ENCODE assay signal across 10 mouse cellular contexts in the genomic region with DNA sequence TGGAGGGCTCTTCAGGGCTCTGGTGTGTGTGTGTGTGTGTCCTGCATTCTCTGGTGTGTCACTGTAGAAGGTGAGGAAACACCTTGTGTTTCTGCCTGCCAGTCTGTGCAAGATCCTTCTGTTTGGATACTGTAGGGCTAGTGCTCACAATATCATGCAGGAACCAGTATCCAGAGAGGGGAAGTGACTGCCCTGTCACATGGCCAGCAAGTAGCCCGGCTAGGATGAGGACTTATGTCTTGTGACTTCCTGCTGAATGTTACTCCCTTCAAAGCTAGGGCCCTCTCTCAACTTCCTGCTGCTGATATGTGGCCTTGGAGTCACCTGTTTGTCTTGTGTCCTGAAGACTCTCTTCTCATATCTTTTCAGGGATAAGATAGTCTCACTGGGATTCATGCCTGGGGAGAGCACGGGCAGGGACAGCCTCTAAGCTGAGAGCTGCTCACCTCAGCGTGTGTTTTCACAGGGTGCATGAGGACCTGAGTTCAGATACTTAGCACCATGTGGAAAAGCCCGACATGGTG. TPM values are rescaled to one million over a fixed set of nuclear protein-coding genes. Genes with fewer than 3 reads are reported as not detected.
DNase-seq lines count a peak whose midpoint lies in the region; ATAC-seq and TF ChIP-seq lines count a peak whose summit lies in the region.
"Had no signal": no experiment of that assay in that cellular context is flagged by ENCODE, and none has a peak within 500 bp of the region (broad histone marks: within the 10 kb centered on the region; RNA-seq: fewer than 3 reads in every experiment).

No protein-coding gene starts in this region.

- H3K27ac ChIP-seq in heart, postnatal 0 days (ENCODE audit: low read depth) = no peak overlapping the region
- H3K27ac ChIP-seq in lung, embryonic 15.5 days = no peak overlapping the region; the same call in 1 of the 2 replicates
- H3K27ac ChIP-seq in neural tube, embryonic 15.5 days (replicated peaks) = no peak overlapping the region
- H3K27ac ChIP-seq: midbrain, embryonic 10.5 days had no signal

- peak; percentile 74 for DNase-seq in 416B (ENCODE audit: low read depth)
- DNase-seq in B cell, adult 2 months = peak; percentile 10 to 14
- DNase-seq in heart, postnatal 0 days (ENCODE audit: low spot score) = no peak
- DNase-seq in gastrocnemius, postnatal 25 days = no peak
- DNase-seq in layer of hippocampus, adult 18-20 months (ENCODE audit: low spot score in 2 of 2) = no peak
- DNase-seq: right cerebral cortex, adult 18-20 months had no signal

- no peaks in the 10 kb centered on the region for H3K36me3 ChIP-seq in heart, postnatal 0 days (replicated peaks; ENCODE audit: control insufficient read depth, insufficient read depth, low read length)
- H3K36me3 ChIP-seq in lung, embryonic 15.5 days = no peaks in the 10 kb centered on the region
- H3K36me3 ChIP-seq in neural tube, embryonic 15.5 days = no peaks in the 10 kb centered on the region
- H3K36me3 ChIP-seq: midbrain, embryonic 10.5 days had no signal

- H3K9me3 ChIP-seq in heart, postnatal 0 days (replicated peaks; ENCODE audit: control insufficient read depth, low read length) = no peaks in the 10 kb centered on the region
- no peaks in the 10 kb centered on the region for H3K9me3 ChIP-seq in lung, embryonic 15.5 days
- no peaks in the 10 kb centered on the region for H3K9me3 ChIP-seq in neural tube, embryonic 15.5 days (replicated peaks)
- H3K9me3 ChIP-seq: midbrain, embryonic 10.5 days had no signal

- peak; percentile 44; the same call in 1 of the 2 replicates for ATAC-seq in heart, postnatal 0 days (ENCODE audit: insufficient read depth, low read depth)
- ATAC-seq in lung, embryonic 15.5 days (ENCODE audit: borderline replicate concordance, extremely low read depth, low FRiP score, low TSS enrichment) = peak; percentile 52
- no peak for ATAC-seq in neural tube, embryonic 15.5 days (ENCODE audit: low FRiP score)

- no peak for TF ChIP-seq CTCF in heart, postnatal 0 days (IDR thresholded peaks at IDR 0.05; ENCODE audit: low read depth)

- no peaks in the 10 kb centered on the region for H3K27me3 ChIP-seq in heart, postnatal 0 days (ENCODE audit: control insufficient read depth, insufficient read depth, low read length)
- H3K27me3 ChIP-seq in lung, embryonic 15.5 days = no peaks in the 10 kb centered on the region
- no peaks in the 10 kb centered on the region for H3K27me3 ChIP-seq in neural tube, embryonic 15.5 days (replicated peaks)

- no peak overlapping the region for H3K9ac ChIP-seq in heart, postnatal 0 days (replicated peaks; ENCODE audit: low read depth, low read length)
- no peak overlapping the region for H3K9ac ChIP-seq in lung, embryonic 15.5 days
- H3K9ac ChIP-seq in neural tube, embryonic 15.5 days (replicated peaks) = no peak overlapping the region

- H3K4me3 ChIP-seq in heart, postnatal 0 days (ENCODE audit: low read depth, low read length) = no peak overlapping the region
- no peak overlapping the region for H3K4me3 ChIP-seq in lung, embryonic 15.5 days
- H3K4me3 ChIP-seq in neural tube, embryonic 15.5 days (replicated peaks) = no peak overlapping the region
- H3K4me3 ChIP-seq: midbrain, embryonic 10.5 days had no signal

- no peak overlapping the region for H3K4me2 ChIP-seq in heart, postnatal 0 days (ENCODE audit: low read depth, low read length)
- H3K4me2 ChIP-seq in lung, embryonic 15.5 days = no peak overlapping the region
- H3K4me2 ChIP-seq in neural tube, embryonic 15.5 days = no peak overlapping the region

- WGBS in heart, postnatal 0 days = 31% methylated on average over 4 of the region's 4 CpGs
- WGBS in lung, embryonic 15.5 days = 73% methylated on average over 4 of the region's 4 CpGs
- 87% methylated on average over 4 of the region's 4 CpGs for WGBS in neural tube, embryonic 15.5 days

- H3K4me1 ChIP-seq in heart, postnatal 0 days (ENCODE audit: control insufficient read depth, insufficient read depth) = no peaks in the 10 kb centered on the region
- no peaks in the 10 kb centered on the region for H3K4me1 ChIP-seq in lung, embryonic 15.5 days
- no peaks in the 10 kb centered on the region for H3K4me1 ChIP-seq in neural tube, embryonic 15.5 days
- H3K4me1 ChIP-seq: midbrain, embryonic 10.5 days had no signal

- no peak for TF ChIP-seq EP300 in heart, postnatal 0 days (IDR thresholded peaks at IDR 0.05; ENCODE audit: low read depth)

RNA-seq across cellular contexts. Expression of gene Snx29, which starts 20.6 kb away (rescaled TPM):
- 3.9 and 10.9 TPM in 2 replicates for total RNA-seq in heart, postnatal 0 days (2014; rRNA removed; ENCODE audit: low replicate concordance)
- 3.1 and 4.0 TPM in 2 replicates for polyA plus RNA-seq in heart, postnatal 0 days (2015; fragmentation: Nextera tagmentation; extraction: Ambion mirVana)
- 8.0 and 12.6 TPM in 2 replicates for polyA plus RNA-seq in lung, embryonic 15.5 days (2015; fragmentation: Nextera tagmentation; extraction: Ambion mirVana)
- polyA plus RNA-seq in neural tube, embryonic 15.5 days (2015; fragmentation: Nextera tagmentation; extraction: Ambion mirVana) = 17.7 and 18.7 TPM in 2 replicates
- 10 to 100 TPM in 1 of 2 experiments, 1 to 10 TPM in 1; 9.2 to 11.9 TPM for total RNA-seq in gastrocnemius, postnatal 25 days (2021)
- 10 to 100 TPM; 20.5 to 24.6 TPM for total RNA-seq in layer of hippocampus, adult 18-20 months (2021)

RNA-seq across cellular contexts. Expression of gene Tnfrsf17, which starts 29.7 kb away (rescaled TPM):
- not detected in 2 replicates for total RNA-seq in heart, postnatal 0 days (2014; rRNA removed; ENCODE audit: low replicate concordance)
- polyA plus RNA-seq in heart, postnatal 0 days (2015; fragmentation: Nextera tagmentation; extraction: Ambion mirVana) = 0.15 TPM in 1 of 2 replicates, not detected in the other
- not detected in 2 replicates for polyA plus RNA-seq in lung, embryonic 15.5 days (2015; fragmentation: Nextera tagmentation; extraction: Ambion mirVana)
- polyA plus RNA-seq in neural tube, embryonic 15.5 days (2015; fragmentation: Nextera tagmentation; extraction: Ambion mirVana) = 0.19 TPM in 1 of 2 replicates, not detected in the other
- total RNA-seq in gastrocnemius, postnatal 25 days (2021) = not detected
- under 1 TPM; 0.54 to 0.56 TPM for total RNA-seq in layer of hippocampus, adult 18-20 months (2021)
- polyA plus RNA-seq: embryonic facial prominence, embryonic 14.5 days had no signal

Comparison
In these comparisons a context has a peak if more than half of its experiments do, and no peak if none do; other contexts are left out.
1. DNase-seq: peak in 416B (single experiment) and B cell, adult 2 months (2 of 2); none in heart, postnatal 0 days (single experiment), gastrocnemius, postnatal 25 days (single experiment) and layer of hippocampus, adult 18-20 months (0 of 2).